Mouse (Mus musculus) spleen, adult 18-20 months (tissue): Measurements from ENCODE around the gene Cisd1.
"Not testable (repeated sequence)": the region's sequence is repeated elsewhere in the genome, so short reads cannot be mapped to it uniquely, and the experiment has no call there.

Experiments used
- DNase-seq, 2 experiments: peaks; one replicate each; pipeline ENCODE4 v3.0.0; 2022; ENCODE audit warnings: mixed read lengths in 2 of 2

Gene Cisd1

DNA sequence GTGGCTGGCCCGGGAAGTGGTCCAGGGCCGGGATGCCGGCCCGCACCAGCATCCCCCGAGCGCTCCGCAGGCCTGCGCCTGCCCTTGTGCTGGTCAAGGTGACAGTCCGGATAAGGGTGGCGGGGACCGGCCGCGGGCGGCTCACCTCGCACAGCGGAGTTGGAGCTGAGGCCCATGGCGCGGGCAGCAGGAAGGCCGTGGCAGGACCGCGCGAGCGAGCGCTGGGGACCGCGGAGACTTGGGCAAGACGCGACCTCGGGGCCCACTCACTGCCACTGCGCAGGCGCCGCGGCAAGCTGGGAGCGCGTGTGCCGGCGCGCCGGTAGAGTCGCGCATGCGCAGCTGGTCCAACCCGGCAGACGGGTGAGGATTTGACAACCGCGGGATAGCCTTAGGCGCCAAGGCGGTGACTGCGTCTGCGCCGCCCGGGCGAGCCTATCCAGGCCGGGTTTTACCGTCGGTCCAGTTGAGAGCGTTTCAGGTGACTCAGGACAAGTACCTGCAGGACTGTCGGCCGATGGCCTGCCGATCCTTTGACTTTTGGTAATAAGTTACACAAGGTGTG lies at the start of gene Cisd1:
Cisd1 (minus strand) TSS at position 376 of the 565 bp plus-strand sequence.
- DNase-seq, result peak; percentile 86 to 88

DNA sequence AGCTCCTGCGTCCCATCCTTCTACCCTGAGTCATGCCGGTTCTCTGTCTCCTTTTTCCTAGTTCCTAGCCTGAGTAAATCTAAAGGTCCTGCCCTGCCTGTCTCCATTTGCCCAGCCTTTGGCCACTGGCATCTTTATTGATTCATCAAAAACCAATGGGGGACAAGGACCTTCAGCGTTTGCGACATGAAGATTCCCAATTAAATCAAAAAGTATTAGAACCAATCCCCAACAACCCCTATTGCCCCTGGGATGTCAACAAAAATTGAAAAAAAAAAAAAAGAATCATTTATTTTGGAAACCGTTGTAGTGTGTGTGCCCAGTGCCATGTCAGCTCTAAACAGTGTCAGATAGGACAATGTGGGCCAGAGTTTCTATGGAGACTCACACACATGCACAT lies 44.6 kb upstream of the Cisd1 start:
- DNase-seq, result no peak

DNA sequence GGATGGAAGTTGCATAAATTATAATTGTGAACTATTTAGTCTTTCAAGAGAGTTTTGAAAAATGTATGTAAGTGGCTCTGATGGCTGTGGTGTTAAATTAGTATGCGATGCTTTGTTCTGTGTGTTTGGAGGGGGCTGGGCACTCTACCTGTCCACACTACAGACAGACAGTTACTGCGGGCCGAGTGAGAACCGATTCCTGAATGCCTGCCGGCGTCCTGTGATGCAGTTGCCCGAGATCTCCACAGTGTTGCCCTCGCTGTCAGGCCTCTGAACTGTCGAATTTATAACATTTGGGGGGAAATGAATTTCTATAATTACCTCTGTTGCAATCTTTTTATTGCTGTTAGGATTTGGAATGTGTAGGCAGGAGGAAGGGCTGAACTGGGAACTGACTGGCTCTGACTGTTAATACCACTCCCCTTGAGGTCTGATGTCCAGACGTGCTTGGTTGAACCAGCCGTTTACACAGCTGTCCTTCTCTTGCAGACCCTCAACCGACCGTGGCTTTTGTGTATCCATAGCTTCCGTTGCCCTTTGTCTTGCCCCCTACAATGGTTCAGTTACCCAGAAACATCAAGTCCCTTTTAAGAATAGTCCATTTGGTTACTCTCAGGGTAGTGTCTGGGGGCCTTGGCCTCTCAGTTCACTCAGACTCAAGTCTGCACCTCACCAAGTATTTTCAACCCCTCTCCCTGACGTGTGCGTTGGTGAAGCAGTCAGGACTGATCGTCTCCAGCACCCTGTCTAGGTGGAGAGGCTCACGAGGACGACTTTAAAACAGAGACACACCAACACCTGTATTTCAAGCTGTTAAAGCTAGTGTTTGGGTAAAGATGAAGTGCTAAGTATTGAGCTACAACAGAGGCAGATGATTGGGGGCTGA lies 39.6 kb upstream of the Cisd1 start:
- DNase-seq, result no peak

DNA sequence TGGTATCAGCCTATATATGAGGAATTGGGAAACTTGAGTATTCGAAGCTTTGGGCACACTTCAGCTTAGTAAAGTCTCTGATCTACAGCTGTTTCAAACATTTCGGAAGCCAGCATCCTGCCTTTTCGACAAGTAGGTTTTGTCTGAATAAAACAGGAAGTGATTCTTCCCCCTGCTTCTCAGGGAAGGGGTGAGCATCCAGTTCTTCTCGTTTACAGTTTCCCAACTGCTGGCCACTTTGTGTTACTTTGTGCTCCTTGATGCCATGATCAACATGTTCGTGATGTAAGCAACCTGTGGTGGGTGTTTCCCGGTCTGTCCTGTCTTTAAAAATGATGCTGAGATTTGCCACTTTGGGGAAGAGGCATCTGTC lies 38.8 kb upstream of the Cisd1 start:
- DNase-seq, result not testable (repeated sequence)

DNA sequence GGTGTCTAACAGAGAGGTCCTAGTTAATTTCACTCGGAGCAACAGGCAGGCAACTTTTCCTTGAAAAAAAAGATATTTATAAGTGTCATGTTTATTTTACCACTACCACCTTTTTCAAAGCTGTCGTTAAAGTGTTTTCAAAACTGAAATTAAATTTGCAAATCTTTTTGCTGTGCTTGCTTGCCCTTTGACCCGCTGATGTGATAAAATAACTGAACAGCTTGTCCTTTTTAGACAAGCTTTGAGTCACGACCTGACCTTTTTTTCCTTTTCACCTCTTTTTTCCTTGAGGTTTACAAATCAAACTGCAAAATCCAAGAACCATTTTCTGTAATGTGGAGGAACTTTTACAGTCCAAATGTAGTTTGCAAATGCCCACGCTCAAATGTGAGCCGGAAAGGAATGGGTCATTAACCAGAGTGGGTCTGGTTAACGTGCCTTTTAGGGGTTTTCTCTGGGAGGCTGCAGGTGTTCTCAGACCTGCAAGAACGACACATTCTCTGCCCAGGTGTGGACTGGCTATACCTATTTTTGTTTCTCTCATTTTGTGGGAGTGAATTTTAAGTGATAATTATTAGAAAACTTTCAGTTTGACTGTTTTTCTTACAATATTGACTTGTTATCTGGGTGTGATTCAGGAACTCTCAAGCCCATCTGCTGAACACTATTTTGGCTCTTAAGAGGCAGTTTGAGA lies 38.3 kb upstream of the Cisd1 start:
- no peak for DNase-seq

GRCm38 (mm10) chr10:71382109-71382508 lies 37.4 kb upstream of the Cisd1 start:
- DNase-seq, result no peak

- no peak for DNase-seq
Observed at GRCm38 (mm10) chr10:71381471-71382033, 36.8 kb upstream of the Cisd1 start.

DNA sequence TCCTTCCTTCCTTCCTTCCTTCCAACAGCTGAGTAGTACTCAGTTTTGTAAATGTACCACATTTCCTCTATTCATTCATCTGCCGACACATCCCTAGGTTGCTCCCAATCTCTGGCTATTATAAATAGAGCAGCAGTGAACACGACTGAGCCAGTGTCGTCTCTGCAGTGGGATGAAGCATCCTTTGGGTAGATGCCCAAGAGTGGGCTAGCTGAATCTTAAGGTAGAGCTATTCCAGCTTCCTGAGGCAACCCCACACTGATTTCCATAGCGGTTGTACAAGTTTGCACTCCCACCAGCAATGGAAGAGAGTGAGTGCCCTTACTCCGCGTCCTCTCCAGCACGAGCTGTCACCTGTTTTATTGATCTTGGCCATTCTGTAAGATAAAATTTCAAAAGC lies 35.7 kb upstream of the Cisd1 start:
- DNase-seq, result no peak

- DNase-seq, result no peak
Observed at GRCm38 (mm10) chr10:71376014-71376413, 31.3 kb upstream of the Cisd1 start.

- no peak for DNase-seq
Observed at GRCm38 (mm10) chr10:71373706-71374105, 29.0 kb upstream of the Cisd1 start.

DNA sequence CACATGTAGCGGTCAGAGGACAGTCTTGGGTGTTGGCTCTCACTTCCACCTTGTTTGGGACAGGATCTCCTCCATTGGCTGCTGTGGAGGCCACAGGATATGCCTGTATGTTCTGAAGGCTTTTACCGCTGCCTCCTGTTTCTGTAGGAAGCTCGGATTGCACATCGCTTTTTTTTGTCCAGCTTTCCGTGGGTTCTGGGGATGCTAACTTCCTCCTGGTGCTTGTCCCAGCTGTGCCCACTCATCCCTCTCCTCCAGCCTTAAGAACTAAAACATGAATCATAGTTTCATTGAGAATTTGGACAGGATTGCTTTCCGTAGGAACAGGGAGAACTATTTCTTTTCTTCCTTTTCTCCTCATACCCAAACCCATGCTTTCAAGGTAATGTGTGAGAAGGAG lies 27.1 kb upstream of the Cisd1 start:
- DNase-seq, result no peak

GRCm38 (mm10) chr10:71369466-71369865 lies 24.7 kb upstream of the Cisd1 start:
- no peak for DNase-seq

GRCm38 (mm10) chr10:71368128-71368940 lies 23.6 kb upstream of the Cisd1 start:
- DNase-seq, result no peak

GRCm38 (mm10) chr10:71363858-71364257 lies 19.1 kb upstream of the Cisd1 start:
- no peak for DNase-seq

- DNase-seq, result no peak
Observed at GRCm38 (mm10) chr10:71363440-71363839, 18.7 kb upstream of the Cisd1 start.

- no peak for DNase-seq
Observed at GRCm38 (mm10) chr10:71361836-71362562, 17.2 kb upstream of the Cisd1 start.

DNA sequence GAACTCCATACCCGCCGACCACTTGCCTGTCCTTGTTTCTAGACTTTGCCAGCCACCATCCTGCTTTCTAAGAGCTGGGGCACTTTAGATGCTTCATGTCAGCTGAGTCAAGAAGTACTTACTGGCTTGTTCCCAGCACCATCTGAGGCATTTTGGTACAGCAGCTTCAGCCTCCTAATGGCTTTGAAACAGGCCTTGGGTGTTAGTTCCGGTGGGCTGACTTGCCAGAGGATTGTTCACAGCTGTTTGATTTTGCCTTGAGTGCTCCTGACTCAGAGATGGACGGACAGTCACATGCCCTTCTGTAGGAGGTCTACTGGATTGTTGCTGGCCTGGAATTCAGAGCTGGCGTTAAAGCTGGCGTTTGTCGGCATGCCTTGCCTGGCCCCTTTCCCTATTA lies 16.3 kb upstream of the Cisd1 start:
- no peak for DNase-seq

- no peak for DNase-seq
Observed at GRCm38 (mm10) chr10:71354947-71355346, 10.2 kb upstream of the Cisd1 start.

DNA sequence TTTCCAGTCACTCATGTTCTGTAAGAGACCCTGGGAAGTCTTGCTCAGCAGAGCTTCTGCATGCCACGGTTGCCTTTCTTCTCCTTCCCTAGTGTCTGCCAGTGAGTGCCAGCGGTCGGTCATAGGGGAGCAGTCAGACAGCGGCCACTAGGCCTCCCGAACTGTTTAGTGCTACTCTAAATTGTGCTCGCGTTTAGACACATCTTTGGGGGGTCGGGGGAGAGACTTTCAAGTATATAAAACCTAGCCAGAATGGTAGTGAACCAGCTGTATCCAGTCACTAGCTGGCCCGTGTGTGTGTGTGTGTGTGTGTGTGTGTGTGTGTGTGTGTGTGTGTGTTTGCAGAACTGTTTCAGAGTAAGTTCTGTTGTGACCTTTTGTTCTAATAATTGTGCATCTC lies 9.1 kb upstream of the Cisd1 start:
- no peak for DNase-seq

GRCm38 (mm10) chr10:71351301-71351700 lies 6.5 kb upstream of the Cisd1 start:
- no peak for DNase-seq

GRCm38 (mm10) chr10:71349290-71349689 lies 4.5 kb upstream of the Cisd1 start:
- DNase-seq, result no peak
